Mouse (Mus musculus) heart, embryonic 10.5 days (tissue): ENCODE measurements around the gene Ifitm5. TPM values are rescaled to one million over a fixed set of nuclear protein-coding genes. Genes with fewer than 3 reads are reported as not detected.
A peak's percentile ranks its signal among the peaks of the same experiment; 100 is the strongest.
"Not testable (repeated sequence)": the region's sequence is repeated elsewhere in the genome, so short reads cannot be mapped to it uniquely, and the experiment has no call there.

Experiments used
- DNase-seq: peaks from one replicate; pipeline ENCODE4 v3.0.0-alpha.2; 2017; ENCODE audit warnings: low spot score
- H3K27ac ChIP-seq: fragments of 300-500 bp; sonication (generic); 2 replicates; pipeline ENCODE4 v1.5.1; 2016; ENCODE audit warnings: mild to moderate bottlenecking
- H3K27me3 ChIP-seq: fragments of 300-500 bp; sonication (generic); 2 replicates; pipeline ENCODE4 v1.6.1; 2016; ENCODE audit warnings: mild to moderate bottlenecking; ENCODE audit not compliant: poor library complexity, insufficient read depth, severe bottlenecking
- H3K36me3 ChIP-seq: fragments of 300-500 bp; sonication (generic); 2 replicates; pipeline ENCODE4 v1.6.1; 2016; ENCODE audit warnings: mild to moderate bottlenecking, moderate library complexity
- H3K4me1 ChIP-seq: fragments of 300-500 bp; sonication (generic); 2 replicates; pipeline ENCODE4 v1.6.1; 2016; ENCODE audit warnings: mild to moderate bottlenecking
- H3K4me3 ChIP-seq: fragments of 300-500 bp; sonication (generic); 2 replicates; pipeline ENCODE4 v1.5.1; 2016; ENCODE audit warnings: mild to moderate bottlenecking, moderate library complexity
- H3K9me3 ChIP-seq: fragments of 300-500 bp; sonication (generic); 2 replicates; pipeline ENCODE4 v1.6.1; 2016; ENCODE audit warnings: mild to moderate bottlenecking, moderate library complexity
- WGBS: fragments of 180-500 bp; shearing (Covaris S2); methylation state at CpG from one replicate; pipeline ENCODE4 v1.1.7; 2016; 5-methylcytosine and 5-hydroxymethylcytosine counted together
- polyA plus RNA-seq: library from polyadenylated mRNA; unstranded; fragments of >200 nt; fragmentation: Nextera tagmentation; extraction: Ambion mirVana; gene quantifications from 2 replicates; pipeline ENCODE4 v1.2.1, GENCODE M21; 2016

Gene Ifitm5
- polyA plus RNA-seq, 1 experiment from 2014 or later: 2.3 TPM

- H3K36me3 ChIP-seq: no peaks in the 10 kb centered on the region
- H3K4me3 ChIP-seq: no peak overlapping the region
- peaks cover 42% of the 10 kb centered on the region for H3K27me3 ChIP-seq
- DNase-seq: no peak
- H3K4me1 ChIP-seq: peaks cover 19% of the 10 kb centered on the region
- WGBS: 16% methylated on average over 9 of the region's 9 CpGs
- no peak overlapping the region for H3K27ac ChIP-seq
- no peaks in the 10 kb centered on the region for H3K9me3 ChIP-seq
Observed at GRCm38 (mm10) chr7:140974940-140975339, 24.8 kb upstream of the Ifitm5 start.

- Histone ChIP-seq H3K4me3 (no peak overlapping the region), H3K4me1 (peaks cover 28% of the 10 kb centered on the region), H3K9me3 (no peaks in the 10 kb centered on the region), H3K36me3 (no peaks in the 10 kb centered on the region), H3K27me3 (peaks cover 56% of the 10 kb centered on the region), H3K27ac (no peak overlapping the region)
- 39% methylated on average over 14 of the region's 14 CpGs for WGBS
- DNase-seq: no peak
Observed at GRCm38 (mm10) chr7:140973396-140974165, 23.5 kb upstream of the Ifitm5 start.

GRCm38 (mm10) chr7:140971479-140972171 is 21.5 kb upstream of the Ifitm5 start:
- 62% methylated on average over 8 of the region's 8 CpGs for WGBS
- Histone ChIP-seq H3K9me3 (no peaks in the 10 kb centered on the region), H3K27me3 (peaks cover 75% of the 10 kb centered on the region), H3K27ac (peak overlapping the region; percentile 47; the same call in 1 of the 2 replicates), H3K4me1 (peaks cover 37% of the 10 kb centered on the region), H3K36me3 (no peaks in the 10 kb centered on the region), H3K4me3 (no peak overlapping the region)
- no peak for DNase-seq

- WGBS: 10% methylated on average over 7 of the region's 7 CpGs
- peaks cover 37% of the 10 kb centered on the region for H3K4me1 ChIP-seq
- H3K27ac ChIP-seq: no peak overlapping the region; the same call in 1 of the 2 replicates
Observed at GRCm38 (mm10) chr7:140970931-140971330, 20.8 kb upstream of the Ifitm5 start.

DNA sequence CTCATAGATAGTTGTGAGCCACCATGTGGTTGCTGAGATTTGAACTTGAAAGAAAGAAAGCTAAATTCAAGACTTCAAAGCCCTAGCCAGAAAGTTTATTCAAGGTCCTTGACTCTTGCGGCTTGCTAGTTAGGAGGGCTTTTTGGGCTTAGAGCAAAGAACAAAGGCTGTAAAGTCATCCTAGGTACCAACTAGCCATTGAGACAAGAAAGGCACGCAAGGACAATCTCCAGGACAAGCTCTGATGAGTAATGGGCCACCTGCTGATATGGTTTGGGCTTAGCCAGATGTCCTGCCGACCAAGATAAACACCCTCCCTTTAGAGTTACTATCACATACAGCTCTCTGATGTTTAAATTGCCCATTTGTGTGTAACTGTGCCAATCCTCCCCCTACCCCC is 18.6 kb upstream of the Ifitm5 start:
- 14% methylated on average over 3 of the region's 3 CpGs for WGBS
- Histone ChIP-seq H3K27me3 (peaks cover 65% of the 10 kb centered on the region), H3K4me1 (peaks cover 30% of the 10 kb centered on the region)
- H3K36me3 ChIP-seq, DNase-seq, H3K4me3 ChIP-seq, H3K27ac ChIP-seq, H3K9me3 ChIP-seq: not testable (repeated sequence)

More at GRCm38 (mm10) chr7:140970931-140971330, 20.8 kb upstream of the Ifitm5 start:
- Histone ChIP-seq H3K4me3 (no peak overlapping the region; the same call in 1 of the 2 replicates), H3K27me3 (peaks cover 80% of the 10 kb centered on the region), H3K9me3 (no peaks in the 10 kb centered on the region), H3K36me3 (no peaks in the 10 kb centered on the region)
- no peak for DNase-seq

GRCm38 (mm10) chr7:140967862-140968591 is 17.9 kb upstream of the Ifitm5 start:
- Histone ChIP-seq H3K27me3 (peaks cover 59% of the 10 kb centered on the region), H3K9me3 (no peaks in the 10 kb centered on the region), H3K36me3 (no peaks in the 10 kb centered on the region), H3K4me1 (peaks cover 30% of the 10 kb centered on the region), H3K4me3 (0 out of 2 replicates have a peak overlapping the region, but pooled peaks have one; percentile 8), H3K27ac (no peak overlapping the region)
- 10% methylated on average over 14 of the region's 14 CpGs for WGBS
- no peak for DNase-seq

DNA sequence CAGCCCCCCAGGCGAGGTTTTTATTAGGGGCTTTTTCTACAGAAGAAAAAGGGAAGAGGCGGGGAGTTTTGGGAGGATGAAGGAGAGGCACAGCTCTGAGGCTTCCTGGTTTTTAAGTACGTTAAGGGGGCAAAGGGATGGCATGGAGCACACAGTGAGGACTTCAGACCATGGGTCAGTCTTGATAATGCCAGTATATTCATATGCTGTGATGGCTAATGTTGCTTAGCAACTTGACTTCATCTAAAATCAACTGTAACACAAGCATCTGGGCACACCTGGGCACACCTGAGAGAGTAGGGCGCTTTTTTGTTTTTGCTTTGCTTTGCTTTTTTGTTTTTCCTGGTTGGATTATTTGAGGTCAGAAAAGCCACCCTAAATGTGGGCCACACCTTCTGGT is 16.8 kb upstream of the Ifitm5 start, which contains the start of gene Ifitm1:
Ifitm1 (plus strand) TSS at position 301 of the 400 bp plus-strand sequence.
- no peak for DNase-seq
- Histone ChIP-seq H3K4me3 (0 out of 2 replicates have a peak within 1 kb of the TSS, but pooled peaks have one; percentile 8), H3K4me1 (peaks cover 30% of the 10 kb centered on the region), H3K9me3 (no peaks in the 10 kb centered on the region), H3K36me3 (no peaks in the 10 kb centered on the region), H3K27me3 (peaks cover 57% of the 10 kb centered on the region), H3K27ac (no peak within 1 kb of the TSS)
- WGBS: 80% methylated on average over 4 of the region's 4 CpGs

GRCm38 (mm10) chr7:140962733-140963132 is 12.6 kb upstream of the Ifitm5 start:
- no peak overlapping the region for H3K27ac ChIP-seq

DNA sequence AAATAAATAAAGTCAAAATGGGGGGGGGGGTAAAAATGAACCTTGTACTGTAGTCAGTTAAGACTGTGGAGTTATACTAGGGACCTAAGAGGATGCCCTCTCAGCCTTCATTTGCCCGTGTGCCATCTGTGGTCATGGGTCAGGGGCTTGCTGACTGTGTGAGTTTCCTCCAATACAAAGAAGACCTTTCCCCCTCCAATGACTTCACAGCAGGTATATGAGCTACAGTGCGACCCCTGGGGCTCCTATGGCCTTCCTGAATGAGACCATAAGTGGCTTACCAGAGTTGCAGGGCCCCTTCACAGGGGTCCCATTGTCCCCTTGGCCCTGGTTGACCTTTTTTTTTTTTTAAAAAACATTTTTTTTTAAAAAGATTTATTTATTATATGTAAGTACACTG is 11.3 kb upstream of the Ifitm5 start:
- 65% methylated on average over 2 of the region's 2 CpGs for WGBS
- DNase-seq: no peak
- Histone ChIP-seq H3K36me3 (no peaks in the 10 kb centered on the region), H3K27ac (no peak overlapping the region), H3K27me3 (peaks cover 14% of the 10 kb centered on the region), H3K4me1 (peaks cover 2% of the 10 kb centered on the region; the same call in 1 of the 2 replicates), H3K9me3 (no peaks in the 10 kb centered on the region), H3K4me3 (no peak overlapping the region)

More at GRCm38 (mm10) chr7:140962733-140963132, 12.6 kb upstream of the Ifitm5 start:
- no peaks in the 10 kb centered on the region for H3K36me3 ChIP-seq
- H3K4me3 ChIP-seq: no peak overlapping the region
- peaks cover 27% of the 10 kb centered on the region for H3K27me3 ChIP-seq
- 69% methylated on average over 2 of the region's 2 CpGs for WGBS
- H3K9me3 ChIP-seq: no peaks in the 10 kb centered on the region
- peaks cover 3% of the 10 kb centered on the region; the same call in 1 of the 2 replicates for H3K4me1 ChIP-seq
- no peak for DNase-seq

- H3K27ac ChIP-seq: no peak overlapping the region
- H3K9me3 ChIP-seq: no peaks in the 10 kb centered on the region
- WGBS: 75% methylated on average over 5 of the region's 5 CpGs
- no peak for DNase-seq
- peaks cover 15% of the 10 kb centered on the region for H3K4me1 ChIP-seq
- no peaks in the 10 kb centered on the region for H3K36me3 ChIP-seq
- no peak overlapping the region for H3K4me3 ChIP-seq
- peaks cover 11% of the 10 kb centered on the region; the same call in 1 of the 2 replicates for H3K27me3 ChIP-seq
Observed at GRCm38 (mm10) chr7:140960026-140960425, 9.9 kb upstream of the Ifitm5 start.

- 15% methylated on average over 9 of the region's 9 CpGs for WGBS
- Histone ChIP-seq H3K4me3 (no peak overlapping the region), H3K9me3 (no peaks in the 10 kb centered on the region), H3K27me3 (peaks cover 11% of the 10 kb centered on the region; the same call in 1 of the 2 replicates), H3K27ac (no peak overlapping the region), H3K36me3 (no peaks in the 10 kb centered on the region), H3K4me1 (peaks cover 22% of the 10 kb centered on the region)
- DNase-seq: no peak
Observed at GRCm38 (mm10) chr7:140959181-140959901, 9.2 kb upstream of the Ifitm5 start.

GRCm38 (mm10) chr7:140956556-140956869 is 6.4 kb upstream of the Ifitm5 start:
- 0 out of 2 replicates have a peak, but pooled peaks cover 6% of the 10 kb centered on the region for H3K36me3 ChIP-seq

More at GRCm38 (mm10) chr7:140956556-140956869, 6.4 kb upstream of the Ifitm5 start:
- Histone ChIP-seq H3K27ac (peak overlapping the region; percentile 86), H3K4me3 (no peak overlapping the region), H3K27me3 (0 out of 2 replicates have a peak, but pooled peaks cover 11% of the 10 kb centered on the region), H3K9me3 (no peaks in the 10 kb centered on the region), H3K4me1 (peaks cover 35% of the 10 kb centered on the region)
- no peak for DNase-seq
- 44% methylated on average over 6 of the region's 6 CpGs for WGBS
